Mouse (Mus musculus) cerebellum, adult 2 months (tissue): ENCODE measurements around the gene Krtdap.

Experiments used
- CTCF ChIP-seq: fragments of 200-500 bp; IDR thresholded peaks from 2 replicates; pipeline ENCODE4 v1.5.1; 2011; ENCODE audit warnings: low read depth, mild to moderate bottlenecking, control low read depth, low read length, moderate library complexity, borderline replicate concordance; ENCODE audit not compliant: insufficient read depth
- POLR2A ChIP-seq: fragments of 200-500 bp; IDR thresholded peaks from 2 replicates; pipeline ENCODE4 v1.6.1; 2011; ENCODE audit warnings: low read length, control low read depth, borderline replicate concordance; ENCODE audit not compliant: insufficient read depth

DNA sequence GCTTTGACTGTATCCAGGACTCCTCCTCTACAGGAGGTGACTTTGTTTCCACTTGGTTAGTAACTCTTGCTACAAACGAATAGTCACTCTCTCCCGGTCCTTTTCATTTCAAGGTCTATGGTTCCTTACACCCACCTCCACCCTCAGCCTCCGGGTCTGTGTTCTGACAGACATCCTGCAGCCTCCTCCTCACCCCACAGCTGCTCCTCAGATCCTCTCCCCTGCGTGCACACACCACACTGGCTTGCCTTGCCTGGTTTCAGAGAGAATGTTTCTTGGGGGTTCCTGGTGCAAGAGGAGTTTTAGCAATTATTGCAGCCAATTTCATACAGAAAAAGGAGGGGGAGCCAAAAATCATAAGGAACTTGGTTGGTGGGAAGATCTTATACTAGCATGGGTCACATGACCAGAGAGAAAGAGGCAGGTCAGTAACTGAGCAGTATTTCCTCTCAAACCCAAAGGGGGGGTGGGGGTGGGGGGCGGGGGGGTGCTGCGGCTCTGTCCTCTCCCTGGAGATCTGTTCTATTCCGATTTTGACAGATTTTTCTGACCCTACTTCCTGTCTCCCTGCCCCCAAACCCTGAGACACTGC lies 33.3 kb downstream of the Krtdap start:
- no peak for TF ChIP-seq POLR2A
- TF ChIP-seq CTCF = no peak
